Mouse (Mus musculus): ENCODE results near the gene C1qtnf3.

DNA sequence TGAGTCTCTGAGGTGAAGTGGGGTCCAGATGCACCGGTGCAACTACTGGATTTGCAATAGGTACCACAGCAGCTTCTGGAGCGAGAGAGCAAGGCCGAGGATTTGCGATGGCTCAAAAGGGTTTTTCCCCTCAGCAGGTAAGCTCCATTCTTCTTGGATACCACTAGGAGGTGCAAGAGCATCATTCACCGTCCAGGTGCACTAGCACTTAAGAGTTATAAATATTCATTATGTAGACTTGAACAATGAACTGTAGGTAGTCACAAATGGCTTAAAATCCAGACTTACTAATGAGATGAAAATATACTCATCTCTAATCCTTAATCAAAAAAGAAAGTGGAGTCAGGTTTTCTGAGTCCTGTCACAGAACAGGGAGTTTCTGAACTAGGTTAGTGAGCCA lies 56.6 kb downstream of the C1qtnf3 start:
- TF ChIP-seq CTCF (IDR thresholded peaks at IDR 0.05; ENCODE audit: low read depth, low read length) = no peak
- TF ChIP-seq TAL1 (conservative IDR thresholded peaks at IDR 0.05; ENCODE audit: low read depth, low read length) = no peak
- no peak for TF ChIP-seq GATA1 (IDR thresholded peaks at IDR 0.05; ENCODE audit: borderline replicate concordance, low read length)
- no peak for TF ChIP-seq GATA2 (IDR thresholded peaks at IDR 0.05; ENCODE audit: borderline replicate concordance, low read depth, low read length)
- TF ChIP-seq POLR2AphosphoS5 (IDR thresholded peaks at IDR 0.05; ENCODE audit: insufficient replicate concordance, low read depth, low read length) = no peak
